Mouse (Mus musculus) cortical plate, adult 2 months (tissue): ENCODE results near the gene Mak.

ENCODE experiments used
- CTCF ChIP-seq: fragments of 200-500 bp; IDR thresholded peaks from 2 replicates; pipeline ENCODE4 v1.5.1; 2011; ENCODE audit warnings: mild to moderate bottlenecking, control low read depth, low read length; ENCODE audit not compliant: insufficient read depth; ENCODE audit errors: extremely low read depth
- POLR2A ChIP-seq: fragments of 200-500 bp; IDR thresholded peaks from 2 replicates; pipeline ENCODE4 v1.6.1; 2011; ENCODE audit warnings: mild to moderate bottlenecking, low read length, control low read depth; ENCODE audit not compliant: insufficient read depth; ENCODE audit errors: extremely low read depth

DNA sequence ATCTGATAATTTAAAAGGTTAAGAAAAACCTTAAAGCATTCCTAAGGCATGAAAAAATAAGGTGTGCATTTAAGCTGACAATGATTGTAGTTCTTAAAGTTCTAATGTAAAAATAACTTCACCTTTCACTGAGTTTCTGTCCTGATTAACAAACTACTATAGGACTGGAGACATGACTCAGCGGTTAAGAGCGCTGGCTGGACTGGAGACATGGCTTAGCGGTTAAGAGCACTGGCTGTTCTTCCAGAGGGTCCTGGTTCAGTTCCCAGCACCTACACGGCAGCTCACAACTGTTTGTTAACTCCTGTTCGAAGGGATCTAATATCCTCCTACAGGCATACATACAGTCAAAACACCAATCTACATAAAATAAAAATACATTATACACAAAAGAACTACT lies 77.5 kb downstream of the Mak start:
- TF ChIP-seq POLR2A (no peak), CTCF (no peak)
